Mouse (Mus musculus): ENCODE data around the gene Wdr70. TPM values are rescaled to one million over a fixed set of nuclear protein-coding genes. Genes with fewer than 3 reads are reported as not detected.

The Wdr70 gene
- polyA plus RNA-seq, 1 experiment from 2014 or later = 69.6 TPM

DNA sequence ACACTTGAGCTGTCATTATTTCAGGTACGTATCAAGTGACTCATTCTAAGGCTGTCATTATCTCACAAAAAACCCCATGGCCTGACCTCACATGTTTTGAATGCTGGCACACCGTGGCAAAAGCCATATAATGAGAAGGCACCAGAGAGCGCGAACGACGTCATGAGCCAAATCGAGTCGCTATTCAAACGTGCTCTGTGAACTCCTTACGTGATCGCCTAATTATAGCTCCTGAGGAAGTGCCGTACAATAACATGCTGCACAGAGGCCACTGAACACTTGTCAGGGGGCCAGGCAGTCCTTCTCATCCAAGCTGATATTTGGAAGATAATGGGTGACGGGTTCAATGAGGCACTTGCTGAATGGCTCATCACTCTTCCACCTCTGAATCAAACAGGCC is 241.6 kb downstream of the Wdr70 start:
- H3K4me3 ChIP-seq (ENCODE audit: low read depth, low read length) = no peak overlapping the region
- H3K9ac ChIP-seq (ENCODE audit: low read length) = no peak overlapping the region
- no peak overlapping the region for H3K27ac ChIP-seq (ENCODE audit: low read depth, low read length)
- DNase-seq (ENCODE audit: low spot score) (no peak), ATAC-seq (replicated peaks; ENCODE audit: low FRiP score) (no peak)
- H3K36me3 ChIP-seq (ENCODE audit: control insufficient read depth, insufficient read depth, low read length) = no peaks in the 10 kb centered on the region
- H3K9me3 ChIP-seq (ENCODE audit: control insufficient read depth, low read length) = no peaks in the 10 kb centered on the region
- H3K27me3 ChIP-seq (ENCODE audit: control insufficient read depth, insufficient read depth, low read length) = no peaks in the 10 kb centered on the region
- H3K4me1 ChIP-seq (replicated peaks; ENCODE audit: control insufficient read depth, insufficient read depth, low read length) = no peaks in the 10 kb centered on the region
- WGBS = 86% methylated on average over 13 of the region's 13 CpGs
- no peak overlapping the region for H3K4me2 ChIP-seq (ENCODE audit: low read depth, low read length, severe bottlenecking)

DNA sequence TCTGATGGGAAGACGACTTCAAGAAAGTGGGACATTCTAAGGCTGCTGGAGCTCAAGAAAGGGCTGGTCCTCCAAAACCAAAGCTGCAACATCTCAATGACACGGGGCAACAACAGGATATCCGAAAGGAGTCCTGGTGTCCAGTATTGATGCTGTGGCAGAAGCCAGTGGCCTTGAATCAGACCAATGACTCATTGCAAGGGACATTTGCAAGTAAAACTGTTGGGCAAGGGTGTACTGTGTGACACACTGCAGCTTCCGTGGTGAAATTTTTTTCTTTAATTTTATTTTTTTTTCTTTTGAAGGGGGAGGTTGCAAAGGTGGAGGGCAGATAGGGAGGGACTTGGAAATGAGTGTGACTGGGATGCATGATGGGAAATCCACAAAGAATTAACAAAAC is 256.6 kb downstream of the Wdr70 start:
- Histone ChIP-seq H3K4me3 (ENCODE audit: low read depth, low read length) (no peak overlapping the region), H3K27ac (ENCODE audit: low read depth, low read length) (no peak overlapping the region), H3K4me2 (ENCODE audit: low read depth, low read length, severe bottlenecking) (no peak overlapping the region), H3K9ac (ENCODE audit: low read length) (no peak overlapping the region), H3K4me1 (replicated peaks; ENCODE audit: control insufficient read depth, insufficient read depth, low read length) (no peaks in the 10 kb centered on the region), H3K36me3 (ENCODE audit: control insufficient read depth, insufficient read depth, low read length) (no peaks in the 10 kb centered on the region), H3K27me3 (ENCODE audit: control insufficient read depth, insufficient read depth, low read length) (no peaks in the 10 kb centered on the region), H3K9me3 (ENCODE audit: control insufficient read depth, low read length) (no peaks in the 10 kb centered on the region)
- WGBS = 87% methylated on average over 4 of the region's 4 CpGs
- no peak for ATAC-seq (replicated peaks; ENCODE audit: low FRiP score)
- DNase-seq (ENCODE audit: low spot score) = no peak

DNA sequence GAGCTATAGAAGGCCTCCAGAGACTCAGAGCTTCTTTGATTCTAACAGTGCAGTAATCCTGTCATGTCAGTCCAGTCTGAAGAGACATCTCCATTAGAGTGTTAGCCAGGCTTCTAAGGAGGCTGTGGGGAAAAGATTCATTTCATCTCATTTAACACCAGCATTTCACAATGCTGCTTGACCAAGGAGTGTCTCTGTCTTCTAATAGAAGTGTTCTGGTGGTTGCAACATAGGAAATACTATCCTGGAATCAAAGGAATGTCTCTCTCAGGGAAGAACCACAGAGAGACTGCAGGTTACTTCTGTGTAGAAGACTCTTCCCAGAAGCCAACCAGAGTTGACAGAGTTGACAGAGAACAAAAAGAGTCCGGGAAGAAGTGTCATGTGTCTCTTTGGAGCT is 257.3 kb downstream of the Wdr70 start:
- no peaks in the 10 kb centered on the region for H3K27me3 ChIP-seq (ENCODE audit: control insufficient read depth, insufficient read depth, low read length)
- no peaks in the 10 kb centered on the region for H3K9me3 ChIP-seq (ENCODE audit: control insufficient read depth, low read length)
- H3K4me3 ChIP-seq (ENCODE audit: low read depth, low read length) = no peak overlapping the region
- ATAC-seq (replicated peaks; ENCODE audit: low FRiP score) = no peak
- no peak overlapping the region for H3K27ac ChIP-seq (ENCODE audit: low read depth, low read length)
- no peak overlapping the region for H3K4me2 ChIP-seq (ENCODE audit: low read depth, low read length, severe bottlenecking)
- WGBS = 85% methylated on average over 1 of the region's 1 CpGs
- no peak for DNase-seq (ENCODE audit: low spot score)
- H3K36me3 ChIP-seq (ENCODE audit: control insufficient read depth, insufficient read depth, low read length) = no peaks in the 10 kb centered on the region
- no peaks in the 10 kb centered on the region for H3K4me1 ChIP-seq (replicated peaks; ENCODE audit: control insufficient read depth, insufficient read depth, low read length)
- H3K9ac ChIP-seq (ENCODE audit: low read length) = no peak overlapping the region

DNA sequence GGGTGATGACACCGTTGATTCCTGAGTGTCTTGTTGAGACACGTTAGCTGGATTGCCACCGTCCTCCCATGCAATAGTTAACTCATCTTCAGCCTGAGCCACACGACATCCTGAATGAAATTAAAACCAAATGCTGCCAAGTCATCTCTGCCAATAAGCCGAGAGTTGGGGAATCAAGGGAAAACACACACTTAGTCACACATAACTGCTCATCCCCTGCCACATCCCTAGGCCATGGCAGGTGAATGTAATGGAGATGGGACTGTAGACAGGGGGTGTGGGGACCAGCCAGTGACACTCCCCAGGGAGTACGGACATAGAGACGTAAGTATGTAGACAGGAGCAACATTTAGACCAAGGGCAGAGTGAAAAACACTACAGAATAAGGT is 260.1 kb downstream of the Wdr70 start:
- ATAC-seq (replicated peaks; ENCODE audit: low FRiP score) (no peak), DNase-seq (ENCODE audit: low spot score) (no peak)
- Histone ChIP-seq H3K9me3 (ENCODE audit: control insufficient read depth, low read length) (no peaks in the 10 kb centered on the region), H3K4me1 (replicated peaks; ENCODE audit: control insufficient read depth, insufficient read depth, low read length) (no peaks in the 10 kb centered on the region), H3K4me3 (ENCODE audit: low read depth, low read length) (no peak overlapping the region), H3K36me3 (ENCODE audit: control insufficient read depth, insufficient read depth, low read length) (no peaks in the 10 kb centered on the region), H3K9ac (ENCODE audit: low read length) (no peak overlapping the region), H3K27ac (ENCODE audit: low read depth, low read length) (no peak overlapping the region), H3K4me2 (ENCODE audit: low read depth, low read length, severe bottlenecking) (no peak overlapping the region), H3K27me3 (ENCODE audit: control insufficient read depth, insufficient read depth, low read length) (no peaks in the 10 kb centered on the region)
- WGBS = 85% methylated on average over 7 of the region's 7 CpGs

DNA sequence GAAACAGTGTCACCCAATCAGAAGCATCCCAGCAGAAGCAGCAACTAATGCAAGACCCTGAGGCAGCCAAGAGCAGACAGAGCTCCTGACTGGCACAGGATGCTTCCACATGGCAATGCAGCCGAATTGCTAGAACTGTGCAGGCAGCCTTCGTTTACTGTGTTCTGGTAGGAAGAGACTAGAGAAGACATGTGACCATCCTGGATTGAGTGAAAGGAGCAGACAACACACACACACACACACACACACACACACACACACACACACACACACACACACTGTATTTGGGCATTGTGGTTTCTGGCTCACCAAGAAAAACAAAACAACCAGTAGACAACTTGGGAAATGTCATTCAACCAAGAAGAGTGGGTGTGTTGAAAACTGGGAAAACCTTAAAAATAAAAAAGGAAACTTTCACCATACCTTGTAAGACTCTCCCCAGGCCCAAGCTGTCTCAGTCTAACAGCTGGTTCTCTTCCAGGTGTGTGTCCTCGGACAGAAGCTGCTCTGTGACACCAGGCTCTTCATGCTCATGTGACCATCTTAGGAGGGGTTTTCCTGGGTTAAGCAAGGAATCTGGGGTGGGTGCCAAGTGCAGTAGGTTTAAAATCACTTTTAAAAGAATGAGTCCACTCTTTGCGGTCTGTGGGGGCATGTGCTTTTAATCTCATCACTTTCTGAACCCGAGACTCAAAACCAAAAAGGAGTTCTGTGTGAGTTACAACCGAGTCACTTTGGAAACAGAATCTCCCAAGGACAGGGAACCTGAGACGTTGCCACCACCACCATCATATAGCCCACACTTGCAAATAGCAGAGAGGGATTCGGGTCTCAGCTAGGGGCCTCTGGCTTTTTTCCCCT is 260.7 kb downstream of the Wdr70 start:
- Histone ChIP-seq H3K4me3 (ENCODE audit: low read depth, low read length) (no peak overlapping the region), H3K27me3 (ENCODE audit: control insufficient read depth, insufficient read depth, low read length) (no peaks in the 10 kb centered on the region), H3K9ac (ENCODE audit: low read length) (no peak overlapping the region), H3K36me3 (ENCODE audit: control insufficient read depth, insufficient read depth, low read length) (no peaks in the 10 kb centered on the region), H3K4me1 (replicated peaks; ENCODE audit: control insufficient read depth, insufficient read depth, low read length) (no peaks in the 10 kb centered on the region), H3K4me2 (ENCODE audit: low read depth, low read length, severe bottlenecking) (no peak overlapping the region), H3K27ac (ENCODE audit: low read depth, low read length) (no peak overlapping the region), H3K9me3 (ENCODE audit: control insufficient read depth, low read length) (no peaks in the 10 kb centered on the region)
- DNase-seq (ENCODE audit: low spot score) (peak; percentile 40), ATAC-seq (replicated peaks; ENCODE audit: low FRiP score) (no peak)
- 82% methylated on average over 8 of the region's 8 CpGs for WGBS

DNA sequence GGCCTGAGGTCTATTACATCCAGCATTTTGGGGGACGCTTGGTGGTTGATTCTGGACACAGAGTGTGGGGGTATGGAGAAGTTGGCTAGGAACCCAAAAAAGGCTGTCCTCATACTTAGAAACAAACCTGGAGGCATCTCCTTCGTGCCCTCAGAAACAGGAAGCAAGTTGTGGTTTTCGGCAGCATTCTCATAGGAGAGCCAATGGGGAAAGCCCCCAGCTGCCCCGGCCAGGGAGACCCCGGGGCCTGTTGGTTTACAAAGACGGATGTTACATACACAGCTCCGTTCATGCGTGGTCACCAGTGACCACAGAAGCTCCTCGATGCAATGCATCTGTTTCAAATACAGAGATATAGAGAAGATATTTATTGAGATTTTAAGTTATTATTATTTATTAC is 263.6 kb downstream of the Wdr70 start:
- Histone ChIP-seq H3K4me3 (ENCODE audit: low read depth, low read length) (no peak overlapping the region), H3K27me3 (ENCODE audit: control insufficient read depth, insufficient read depth, low read length) (no peaks in the 10 kb centered on the region), H3K36me3 (ENCODE audit: control insufficient read depth, insufficient read depth, low read length) (no peaks in the 10 kb centered on the region), H3K9me3 (ENCODE audit: control insufficient read depth, low read length) (no peaks in the 10 kb centered on the region), H3K4me2 (ENCODE audit: low read depth, low read length, severe bottlenecking) (no peak overlapping the region), H3K4me1 (replicated peaks; ENCODE audit: control insufficient read depth, insufficient read depth, low read length) (no peaks in the 10 kb centered on the region), H3K9ac (ENCODE audit: low read length) (no peak overlapping the region), H3K27ac (ENCODE audit: low read depth, low read length) (no peak overlapping the region)
- WGBS = 95% methylated on average over 9 of the region's 9 CpGs
- ATAC-seq (replicated peaks; ENCODE audit: low FRiP score) = no peak
- no peak for DNase-seq (ENCODE audit: low spot score)

DNA sequence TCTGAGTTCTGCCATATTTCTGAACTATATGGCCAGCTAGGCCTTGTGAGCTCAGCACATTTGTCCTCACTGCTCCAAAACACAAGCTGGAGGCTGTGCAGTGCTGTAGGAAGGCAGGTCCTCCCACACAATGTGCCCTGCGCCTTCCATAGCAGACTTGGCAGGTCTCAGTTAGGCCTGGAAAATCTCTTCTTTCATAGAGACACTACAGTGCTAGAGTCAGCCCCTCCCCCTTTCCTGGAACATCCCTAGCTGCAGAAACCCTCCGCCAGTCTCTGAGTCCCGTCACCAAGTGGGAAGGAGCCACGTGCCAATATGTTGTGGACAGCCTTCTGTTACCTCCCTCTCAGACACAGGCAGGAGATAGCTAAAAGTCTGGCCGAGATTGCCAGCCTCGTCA is 273.5 kb downstream of the Wdr70 start:
- ATAC-seq (replicated peaks; ENCODE audit: low FRiP score) = no peak

DNA sequence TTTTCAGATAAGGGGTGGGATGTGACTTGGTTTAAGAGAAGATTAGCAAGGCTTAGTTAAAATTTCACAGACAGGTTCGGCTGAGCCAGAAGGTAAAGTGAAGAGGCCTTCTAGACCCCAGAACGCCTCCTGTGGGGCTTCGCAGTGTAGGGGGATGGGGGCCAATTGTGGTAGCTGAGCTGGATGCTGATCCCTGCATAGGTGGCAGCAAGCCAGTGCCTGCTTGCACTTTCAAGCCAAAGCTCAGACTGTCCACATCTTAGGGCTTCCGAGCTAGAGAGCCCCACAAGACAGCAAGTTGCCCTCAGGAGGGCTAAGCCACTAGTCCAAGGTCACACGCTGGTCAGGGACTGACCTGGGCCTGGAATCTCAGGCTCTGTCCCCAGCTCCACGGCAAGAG is 275.1 kb downstream of the Wdr70 start:
- H3K36me3 ChIP-seq (ENCODE audit: control insufficient read depth, insufficient read depth, low read length) = no peaks in the 10 kb centered on the region
- no peaks in the 10 kb centered on the region for H3K4me1 ChIP-seq (replicated peaks; ENCODE audit: control insufficient read depth, insufficient read depth, low read length)
- H3K9ac ChIP-seq (ENCODE audit: low read length) = no peak overlapping the region
- no peaks in the 10 kb centered on the region for H3K9me3 ChIP-seq (ENCODE audit: control insufficient read depth, low read length)
- H3K4me3 ChIP-seq (ENCODE audit: low read depth, low read length) = no peak overlapping the region
- peaks cover 8% of the 10 kb centered on the region; the same call in 1 of the 2 replicates for H3K27me3 ChIP-seq (ENCODE audit: control insufficient read depth, insufficient read depth, low read length)
- 77% methylated on average over 6 of the region's 6 CpGs for WGBS
- DNase-seq (ENCODE audit: low spot score) (no peak), ATAC-seq (replicated peaks; ENCODE audit: low FRiP score) (no peak)
- H3K27ac ChIP-seq (ENCODE audit: low read depth, low read length) = no peak overlapping the region
- no peak overlapping the region for H3K4me2 ChIP-seq (ENCODE audit: low read depth, low read length, severe bottlenecking)

More for the DNA sequence above, 273.5 kb downstream of the Wdr70 start:
- WGBS = 62% methylated on average over 6 of the region's 6 CpGs
- Histone ChIP-seq H3K9ac (ENCODE audit: low read length) (no peak overlapping the region), H3K4me2 (ENCODE audit: low read depth, low read length, severe bottlenecking) (no peak overlapping the region), H3K27ac (ENCODE audit: low read depth, low read length) (no peak overlapping the region), H3K4me1 (replicated peaks; ENCODE audit: control insufficient read depth, insufficient read depth, low read length) (no peaks in the 10 kb centered on the region), H3K27me3 (ENCODE audit: control insufficient read depth, insufficient read depth, low read length) (0 out of 2 replicates have a peak, but pooled peaks cover 2% of the 10 kb centered on the region), H3K9me3 (ENCODE audit: control insufficient read depth, low read length) (no peaks in the 10 kb centered on the region), H3K4me3 (ENCODE audit: low read depth, low read length) (no peak overlapping the region), H3K36me3 (ENCODE audit: control insufficient read depth, insufficient read depth, low read length) (no peaks in the 10 kb centered on the region)
- DNase-seq (ENCODE audit: low spot score) = peak; percentile 25

Measured in forebrain, embryonic 11.5 days (tissue).